Mouse (Mus musculus): ENCODE measurements around the gene Map3k13.

DNA sequence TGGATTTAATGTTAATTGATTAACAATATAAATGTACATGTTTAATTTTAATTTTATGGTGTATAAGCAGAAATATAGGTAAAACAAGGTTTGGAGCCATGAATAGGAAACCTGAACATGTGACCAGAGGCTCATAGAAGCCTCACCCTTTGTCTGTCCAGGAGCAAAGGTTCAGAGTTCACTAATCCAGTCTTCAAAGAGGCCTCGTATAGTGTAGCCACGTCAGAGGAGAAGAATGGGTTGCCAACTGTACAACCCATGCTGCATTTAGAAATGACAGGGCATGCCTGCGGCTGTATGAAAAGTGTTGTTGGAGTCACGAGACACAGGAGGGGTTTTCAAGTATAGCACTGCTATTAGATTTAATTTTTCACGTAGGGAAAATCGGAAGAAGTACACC lies 64.0 kb downstream of the Map3k13 start:
- TF ChIP-seq EP300 (IDR thresholded peaks at IDR 0.05; ENCODE audit: low read depth in 1 of 2, low read length in 2 of 2) (no peak), UBTF (IDR thresholded peaks at IDR 0.05; ENCODE audit: borderline replicate concordance, insufficient read depth, low read depth, low read length) (no peak), POLR2AphosphoS2 (IDR thresholded peaks at IDR 0.05; ENCODE audit: low read length) (no peak), POLR2A (IDR thresholded peaks at IDR 0.05; ENCODE audit: control insufficient read depth in 1 of 2, insufficient read depth in 1 of 2, low read depth in 1 of 2, low read length in 2 of 2, poor library complexity in 1 of 2) (no peak), CTCF (IDR thresholded peaks at IDR 0.05 in 2 of 3, conservative IDR thresholded peaks at IDR 0.05 in 1 of 3; ENCODE audit: control insufficient read depth in 1 of 3, insufficient read depth in 1 of 3, low read depth in 2 of 3, low read length in 3 of 3, poor library complexity in 1 of 3, severe bottlenecking in 1 of 3) (no peak), USF1 (IDR thresholded peaks at IDR 0.05; ENCODE audit: low read depth, low read length) (no peak), TAL1 (IDR thresholded peaks at IDR 0.05; ENCODE audit: low read length) (no peak), MAFK (IDR thresholded peaks at IDR 0.05; ENCODE audit: borderline replicate concordance, low read depth, low read length) (no peak), SIN3A (IDR thresholded peaks at IDR 0.05; ENCODE audit: low read length) (no peak), USF2 (IDR thresholded peaks at IDR 0.05; ENCODE audit: borderline replicate concordance in 1 of 2, insufficient read depth in 1 of 2, low read depth in 1 of 2, low read length in 2 of 2) (no peak), NELFE (IDR thresholded peaks at IDR 0.05; ENCODE audit: low read depth, low read length) (no peak), ZNF384 (IDR thresholded peaks at IDR 0.05; ENCODE audit: low read depth, low read length) (no peak), E2F4 (IDR thresholded peaks at IDR 0.05; ENCODE audit: borderline replicate concordance, low read depth, low read length) (no peak)

All from MEL (cell line).